Mouse (Mus musculus): Measurements from ENCODE around the gene Irak1bp1.

Irak1bp1 gene

DNA sequence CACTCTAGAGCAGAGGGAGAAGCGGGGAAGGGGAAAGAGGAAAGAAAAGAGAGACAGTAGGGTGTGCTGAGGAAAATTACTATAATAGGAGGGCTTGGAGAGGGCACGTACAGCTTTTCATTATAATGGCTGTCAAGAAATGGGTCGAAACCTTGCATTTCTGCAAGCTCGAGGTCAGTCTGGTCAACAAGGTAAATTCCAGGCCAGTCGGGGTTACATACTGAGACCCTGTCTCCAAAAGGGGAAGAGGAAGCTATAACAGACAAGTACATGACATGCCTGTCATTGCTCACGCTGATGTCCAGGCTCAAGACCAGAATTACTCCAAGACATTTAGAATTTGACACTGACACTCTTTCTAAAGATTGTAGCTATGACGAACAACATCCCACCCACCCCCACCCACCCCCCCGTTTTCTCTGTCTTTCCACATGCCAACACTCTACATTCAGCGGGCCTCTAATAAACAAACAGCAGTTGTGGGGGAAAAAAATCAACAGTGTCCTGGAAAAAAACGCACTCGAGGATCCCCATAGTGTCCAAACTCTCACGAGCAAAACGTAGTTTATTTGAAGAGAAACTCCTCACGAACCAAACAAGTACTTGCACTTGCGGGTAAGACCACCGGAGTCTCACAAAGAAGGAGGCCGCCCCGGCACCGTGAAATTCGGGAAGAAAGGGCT, at the start of gene Irak1bp1:
Irak1bp1 (plus strand) TSS at position 534 of the 683 bp plus-strand sequence.
- DNase-seq (ENCODE audit: low spot score): no peak

DNA sequence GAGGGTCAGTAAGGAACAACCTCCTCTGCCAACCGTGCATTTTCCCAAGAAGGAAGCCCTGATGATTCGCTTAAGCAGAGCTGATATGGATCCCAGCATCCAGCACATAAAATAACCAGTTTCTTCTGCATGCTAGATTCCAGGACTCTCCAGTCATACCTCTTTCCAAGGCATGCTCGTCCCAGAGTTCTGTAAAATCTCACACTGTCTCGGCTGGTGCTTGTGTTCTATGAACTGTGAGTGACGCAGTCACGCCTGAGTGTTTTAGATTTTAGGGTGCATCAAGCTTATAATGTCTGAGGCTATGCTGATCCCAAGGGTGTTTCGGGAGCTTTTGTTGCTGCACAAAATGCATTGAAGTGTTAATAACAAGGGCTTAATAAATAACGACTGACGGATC, 41.0 kb upstream of the Irak1bp1 start:
- DNase-seq (ENCODE audit: low spot score): no peak

DNA sequence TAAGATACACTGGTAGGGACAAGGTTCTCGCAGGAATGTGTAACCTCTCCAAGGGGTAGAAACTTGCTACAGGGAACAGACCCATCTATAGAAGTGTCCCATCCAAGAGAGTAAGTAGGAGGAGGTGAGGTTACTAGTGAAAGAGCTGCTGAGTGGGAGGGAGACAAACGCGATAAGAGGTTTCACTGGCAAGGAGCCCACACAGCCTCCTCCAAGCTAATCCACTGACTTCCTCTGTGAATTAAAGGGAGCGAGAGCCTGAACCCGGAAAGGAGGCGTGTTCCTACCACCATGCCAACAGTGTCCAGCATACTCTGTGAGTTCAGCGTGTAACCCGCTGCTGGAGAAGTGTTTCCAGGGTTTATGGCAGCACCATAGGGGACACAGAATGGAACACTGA, 29.0 kb upstream of the Irak1bp1 start:
- no peak for DNase-seq (ENCODE audit: low spot score)

DNA sequence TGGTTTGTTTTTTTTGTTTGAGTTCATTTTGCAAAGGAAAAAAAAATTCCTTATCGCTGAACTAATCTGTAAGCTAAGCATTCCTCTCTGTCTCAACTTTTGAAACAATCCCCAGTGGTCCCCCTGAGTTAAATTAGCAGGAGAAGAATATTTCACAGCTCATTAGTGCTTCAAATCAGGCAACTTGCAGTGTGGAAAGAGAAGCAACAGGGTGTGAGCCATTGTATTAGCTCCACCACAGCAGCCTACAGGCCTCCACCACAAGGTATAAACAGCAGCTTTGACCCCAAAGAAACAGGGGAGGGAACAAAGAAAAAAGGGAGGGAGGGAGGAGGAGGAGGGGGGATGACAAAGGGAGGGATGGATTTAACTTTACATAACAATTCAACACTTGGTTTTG, 22.2 kb upstream of the Irak1bp1 start:
- no peak for DNase-seq (ENCODE audit: low spot score)

DNA sequence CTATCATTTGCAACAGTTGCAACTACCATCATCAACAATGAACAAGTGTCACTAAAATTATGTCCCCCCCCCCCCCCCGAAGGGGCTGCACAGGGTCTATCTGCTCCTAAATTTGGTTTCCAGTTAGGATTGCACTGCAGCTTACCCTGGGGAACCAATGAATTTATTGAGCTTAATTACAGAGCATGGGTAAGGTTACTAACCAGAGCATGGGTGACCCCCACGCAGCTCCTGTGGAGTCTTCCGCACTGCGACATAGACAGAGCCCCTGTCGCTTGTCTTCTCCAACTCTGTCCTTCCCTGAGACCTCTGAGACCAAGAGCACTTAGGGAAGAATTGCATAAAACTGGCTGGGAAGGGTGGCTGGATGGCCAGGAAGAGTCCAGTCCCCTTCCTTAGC, 21.7 kb upstream of the Irak1bp1 start:
- DNase-seq (ENCODE audit: low spot score): no peak

DNA sequence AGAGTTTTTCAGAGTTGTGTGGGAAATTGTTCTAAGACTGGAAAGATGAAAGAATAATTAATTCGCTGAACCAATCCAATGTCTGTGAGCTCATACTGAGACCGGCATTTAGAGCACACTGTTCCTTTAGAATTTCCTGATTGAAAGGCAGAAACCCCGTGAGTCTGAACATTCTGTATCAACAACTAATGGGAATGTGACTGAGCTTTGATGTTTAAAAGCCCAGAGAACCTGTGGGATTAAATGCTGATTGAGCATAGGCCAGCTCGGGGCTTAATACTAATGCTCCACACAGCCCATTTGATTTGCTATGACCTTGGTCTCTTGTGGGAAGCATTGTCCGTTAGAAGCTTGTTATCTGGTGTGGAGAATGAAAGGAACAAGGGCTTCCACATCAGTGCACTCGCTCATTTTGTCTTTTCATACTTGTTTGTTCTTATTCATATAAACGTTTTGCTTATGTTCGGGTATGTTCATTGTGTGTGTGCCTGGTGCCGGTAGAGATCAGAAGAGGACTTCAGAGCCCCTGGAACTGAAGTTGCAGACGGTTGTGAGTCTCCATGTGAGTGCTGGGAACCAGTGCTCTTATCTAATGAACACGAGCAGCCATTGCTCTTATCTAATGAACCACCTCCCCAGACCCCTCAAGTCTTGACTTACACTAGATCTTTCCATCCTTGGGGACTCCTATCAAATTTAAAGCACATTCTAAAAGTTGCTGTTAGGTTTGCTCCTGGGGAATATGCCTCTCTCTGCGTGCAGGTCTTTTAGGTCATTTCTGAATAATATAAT, 17.0 kb upstream of the Irak1bp1 start:
- no peak for DNase-seq (ENCODE audit: low spot score)

DNA sequence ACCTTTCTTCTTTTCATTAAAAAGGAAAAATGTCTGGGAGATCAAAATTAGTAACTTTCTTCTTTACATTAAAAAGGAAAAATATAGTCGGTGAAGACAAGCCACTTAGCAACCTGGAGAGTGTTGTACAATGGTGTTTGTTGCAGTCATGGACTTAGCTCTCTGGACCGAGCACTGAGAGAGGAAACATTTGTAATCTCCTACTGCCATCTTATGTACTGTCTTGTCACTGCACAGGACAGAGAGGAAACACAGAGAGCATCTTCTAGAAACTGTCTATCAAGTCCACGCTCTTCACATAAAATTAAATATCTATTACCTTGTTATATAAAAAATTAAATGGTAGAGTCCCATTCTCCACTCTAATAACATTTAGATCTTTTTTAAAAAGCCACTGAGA, 14.8 kb upstream of the Irak1bp1 start:
- DNase-seq (ENCODE audit: low spot score): no peak

DNA sequence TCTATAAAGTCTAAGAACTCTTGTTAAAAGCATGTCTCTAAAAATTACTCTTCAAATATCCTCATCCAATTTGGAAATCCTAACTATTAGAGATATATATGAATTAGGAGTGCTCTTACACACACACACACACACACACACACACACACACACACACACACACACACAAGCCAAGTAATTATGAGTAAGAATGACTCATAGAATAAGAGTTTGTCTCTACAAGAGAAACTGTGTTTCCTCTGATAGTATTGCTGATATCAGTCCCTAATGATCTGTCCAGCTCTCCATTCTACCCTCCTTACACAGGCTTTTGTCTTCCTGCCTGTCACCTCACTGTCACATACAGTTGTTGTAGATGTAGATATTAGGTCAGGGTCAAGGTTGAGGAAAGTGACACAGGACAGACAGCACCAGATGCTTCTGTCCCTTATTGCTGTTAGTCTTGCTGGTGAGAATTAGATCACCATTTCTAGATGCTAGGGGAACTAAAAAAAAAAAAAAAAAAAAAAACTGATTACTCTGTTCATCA, 14.0 kb upstream of the Irak1bp1 start:
- no peak for DNase-seq (ENCODE audit: low spot score)

DNA sequence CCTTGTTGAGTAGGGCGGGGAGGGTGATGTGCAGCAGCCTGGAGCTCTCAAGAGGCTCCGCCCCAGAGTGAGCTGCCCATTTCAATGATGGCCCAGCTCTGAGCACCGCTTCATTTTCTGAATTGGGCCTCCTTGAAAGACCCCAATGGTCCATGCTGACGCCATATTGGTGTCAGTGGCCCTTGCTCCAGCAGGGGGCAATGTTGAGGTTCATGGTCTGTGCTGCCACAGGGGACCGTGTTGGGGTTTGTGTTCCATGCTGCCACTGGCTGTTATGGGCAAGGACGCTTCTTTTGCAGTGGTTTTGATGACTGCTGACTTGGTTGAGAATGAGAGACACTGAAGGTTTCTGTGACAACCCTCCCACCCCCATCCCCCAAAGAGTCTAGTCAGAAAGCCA, 2.9 kb upstream of the Irak1bp1 start:
- no peak for DNase-seq (ENCODE audit: low spot score)

DNA sequence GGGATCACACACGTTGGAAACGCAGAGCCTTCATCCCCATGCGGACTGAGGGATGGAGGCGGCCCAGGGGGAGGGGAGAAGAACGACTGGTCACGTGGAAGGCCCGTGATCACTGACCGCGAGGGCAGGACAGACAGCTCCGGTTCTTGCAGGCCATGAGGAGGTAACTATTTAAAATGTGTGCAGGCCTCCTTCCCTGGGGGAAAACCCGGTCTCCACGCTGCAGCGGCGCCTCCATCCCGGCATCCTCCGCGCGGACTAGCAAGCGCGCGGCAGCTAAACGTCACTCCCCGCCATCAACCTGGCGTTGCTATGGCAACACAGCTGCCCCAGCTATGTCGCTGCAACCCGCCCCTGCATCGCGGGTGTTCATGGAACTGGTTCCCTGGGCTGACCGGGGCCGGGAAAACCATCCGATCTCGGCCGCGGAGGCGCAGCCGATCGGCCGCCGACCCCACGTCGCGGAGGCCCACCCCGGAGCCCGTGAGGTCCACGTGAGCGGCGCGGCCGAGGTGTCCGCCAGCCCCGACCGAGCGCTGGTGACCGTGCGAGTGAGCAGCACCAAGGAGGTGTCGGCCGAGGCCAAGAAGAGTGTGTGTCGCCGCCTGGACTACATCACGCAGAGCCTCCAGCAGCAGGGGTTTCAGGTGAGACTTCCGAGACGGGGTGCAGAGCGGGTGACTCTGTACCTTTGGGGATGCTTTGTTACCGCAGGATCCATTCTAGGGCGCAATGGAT, 522 bp downstream of the Irak1bp1 start:
- DNase-seq (ENCODE audit: low spot score): peak; percentile 42

DNA sequence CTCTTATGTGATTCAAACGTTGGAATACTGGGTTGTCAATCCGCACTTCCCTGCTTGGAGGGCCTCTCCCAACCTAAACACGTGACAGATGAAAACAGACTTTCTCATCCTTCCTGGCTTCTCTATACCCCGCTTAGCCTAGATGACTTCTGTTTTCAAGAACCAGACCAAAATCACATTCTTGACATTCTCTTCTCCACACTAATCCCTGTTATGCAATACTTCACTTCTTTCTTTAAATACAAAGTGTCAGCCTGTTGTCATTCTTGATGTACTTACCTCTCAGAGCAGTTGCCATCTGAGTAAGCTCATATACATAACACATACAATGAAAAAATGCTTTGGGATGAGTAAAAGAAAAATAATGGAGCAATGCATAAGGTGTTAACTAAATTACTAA, 2.6 kb downstream of the Irak1bp1 start:
- DNase-seq (ENCODE audit: low spot score): no peak

DNA sequence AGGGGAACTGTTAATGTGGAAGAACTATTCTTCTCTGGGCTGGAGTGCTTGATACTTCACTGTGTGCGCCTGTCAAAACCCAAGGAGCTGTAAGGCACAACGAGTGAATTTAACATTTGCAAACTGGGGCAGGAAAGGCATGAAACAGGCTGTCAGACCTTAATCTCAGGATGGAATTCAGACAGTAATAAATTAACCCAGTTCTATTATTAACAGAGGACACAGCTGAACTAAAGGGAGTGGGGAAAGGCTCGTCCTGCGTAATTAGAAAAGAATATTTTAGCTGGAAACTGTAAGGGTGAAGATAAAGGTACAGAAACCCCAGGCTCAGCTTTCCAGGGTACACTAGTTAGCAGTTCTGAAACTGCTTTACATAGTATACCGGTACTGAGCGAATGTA, 6.6 kb downstream of the Irak1bp1 start:
- DNase-seq (ENCODE audit: low spot score): no peak

DNA sequence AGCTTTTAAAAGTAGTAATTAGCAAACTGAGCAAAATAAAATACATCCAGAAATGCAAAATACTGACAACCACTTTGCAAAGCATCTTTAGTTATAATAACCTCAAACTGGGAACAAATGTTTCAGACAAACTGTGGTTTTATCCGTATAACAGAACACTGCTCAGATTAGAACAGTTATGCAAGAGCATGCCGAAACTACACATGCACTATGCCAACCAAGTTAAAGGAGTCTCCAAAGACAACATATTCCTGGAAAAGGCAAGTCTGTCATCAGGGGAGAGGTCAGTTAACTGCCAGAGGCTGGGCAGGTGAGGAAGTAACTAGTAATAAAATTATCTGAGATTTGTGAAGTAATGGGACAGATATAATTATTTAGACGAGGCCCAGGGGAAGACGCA, 13.3 kb downstream of the Irak1bp1 start:
- DNase-seq (ENCODE audit: low spot score): no peak

DNA sequence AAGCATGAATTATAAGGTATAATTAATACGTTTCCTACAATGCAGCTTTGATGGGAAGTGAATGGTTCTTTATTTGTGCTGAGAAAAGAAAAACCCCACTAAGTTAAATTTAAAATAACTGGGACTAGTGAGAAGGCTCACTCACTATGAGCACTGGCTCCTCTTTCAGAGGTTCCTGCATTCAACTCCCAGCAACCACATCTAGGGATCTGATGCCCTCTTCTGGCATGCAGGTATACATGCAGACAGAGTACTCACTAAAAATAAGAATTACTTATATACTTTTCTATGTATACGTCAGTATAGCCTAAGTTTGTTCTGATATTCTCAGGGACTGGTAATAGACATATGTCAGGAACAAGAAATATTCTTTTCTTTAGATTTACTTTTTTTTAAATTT, 24.7 kb downstream of the Irak1bp1 start:
- no peak for DNase-seq (ENCODE audit: low spot score)

DNA sequence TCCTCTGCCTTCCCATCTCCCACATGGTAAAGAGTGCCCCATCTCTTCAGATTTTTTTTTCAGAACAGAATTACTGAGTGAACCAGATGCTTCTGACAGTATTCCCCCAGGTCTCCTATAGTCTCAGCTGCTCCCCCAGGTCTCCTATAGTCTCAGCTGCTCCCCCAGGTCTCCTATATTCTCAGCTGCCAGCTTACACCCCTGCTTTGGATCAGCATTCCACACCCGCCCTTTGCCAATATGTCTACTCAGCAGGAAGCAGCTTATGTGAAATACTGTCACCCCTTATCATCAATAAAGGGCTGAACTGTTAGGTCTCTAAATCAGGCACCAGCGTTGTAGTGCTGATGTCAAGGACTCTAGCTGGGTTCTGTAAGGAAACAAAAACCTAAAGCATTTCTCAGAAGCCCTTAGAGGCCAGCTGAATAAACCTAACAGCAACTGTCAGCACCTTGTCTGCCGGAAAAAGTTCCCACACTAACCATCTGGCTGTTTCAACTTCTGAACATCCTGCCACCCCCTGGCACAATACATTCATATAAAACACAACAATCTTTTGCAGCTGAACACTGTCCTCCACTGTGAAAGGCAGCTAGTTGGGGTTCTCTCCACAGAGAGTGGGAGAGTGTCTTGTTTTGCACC, 25.8 kb downstream of the Irak1bp1 start:
- DNase-seq (ENCODE audit: low spot score): no peak

DNA sequence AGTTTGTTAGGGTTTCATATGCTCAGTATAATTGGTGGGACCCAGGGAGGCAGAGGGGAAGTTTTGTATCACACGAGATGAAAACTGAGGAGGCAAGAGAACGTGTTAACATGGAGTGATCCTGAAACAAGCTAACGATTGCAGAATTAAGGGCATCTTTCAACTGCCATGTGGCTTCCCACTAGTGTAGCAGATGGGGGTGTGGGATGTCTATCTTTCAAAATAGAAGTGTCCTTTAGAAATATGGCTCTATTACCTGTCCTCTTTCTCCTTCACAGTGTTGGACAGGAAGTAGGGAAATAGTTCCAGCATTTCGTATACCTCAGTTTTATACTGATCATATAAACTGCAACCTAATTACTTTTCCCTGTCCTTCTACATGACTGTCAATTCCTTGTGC, 26.9 kb downstream of the Irak1bp1 start:
- DNase-seq (ENCODE audit: low spot score): no peak

DNA sequence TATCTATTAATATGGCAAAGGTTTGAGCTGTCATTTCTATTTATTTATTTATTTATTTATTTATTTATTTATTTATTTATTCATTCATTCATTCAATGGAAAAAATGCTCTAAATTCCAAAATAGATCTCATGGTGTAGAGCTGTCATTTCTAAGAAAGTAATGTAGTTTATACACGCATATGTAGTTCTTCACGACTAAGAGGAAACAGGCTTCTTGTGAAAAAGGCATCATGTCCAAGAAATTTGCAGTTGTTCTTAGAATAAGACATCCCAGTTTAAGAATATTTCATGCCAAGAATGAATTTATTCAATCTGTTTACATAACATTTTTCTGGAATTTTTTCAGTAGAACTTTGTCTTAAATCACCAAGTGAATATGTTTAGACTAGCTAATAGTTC, 31.5 kb downstream of the Irak1bp1 start:
- no peak for DNase-seq (ENCODE audit: low spot score)

DNA sequence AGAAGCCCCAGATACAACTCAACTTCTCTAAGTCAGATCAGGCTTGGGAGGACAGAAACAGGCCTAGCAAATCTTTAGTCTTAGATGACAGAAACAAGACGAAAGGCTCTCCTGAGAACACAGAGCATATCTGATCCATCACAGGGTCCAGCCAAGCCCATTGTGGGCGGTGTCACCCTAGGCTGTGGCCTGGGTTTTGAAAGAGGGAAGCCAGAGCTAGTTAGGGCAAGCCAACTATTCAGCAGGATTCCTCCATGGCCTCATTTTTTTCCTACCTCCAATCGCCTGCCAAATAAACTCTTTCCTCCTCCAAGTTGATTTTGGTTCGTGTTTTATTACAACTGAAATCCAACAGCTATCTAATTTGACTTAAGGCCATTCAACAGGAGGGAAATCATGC, 32.0 kb downstream of the Irak1bp1 start:
- DNase-seq (ENCODE audit: low spot score): no peak

DNA sequence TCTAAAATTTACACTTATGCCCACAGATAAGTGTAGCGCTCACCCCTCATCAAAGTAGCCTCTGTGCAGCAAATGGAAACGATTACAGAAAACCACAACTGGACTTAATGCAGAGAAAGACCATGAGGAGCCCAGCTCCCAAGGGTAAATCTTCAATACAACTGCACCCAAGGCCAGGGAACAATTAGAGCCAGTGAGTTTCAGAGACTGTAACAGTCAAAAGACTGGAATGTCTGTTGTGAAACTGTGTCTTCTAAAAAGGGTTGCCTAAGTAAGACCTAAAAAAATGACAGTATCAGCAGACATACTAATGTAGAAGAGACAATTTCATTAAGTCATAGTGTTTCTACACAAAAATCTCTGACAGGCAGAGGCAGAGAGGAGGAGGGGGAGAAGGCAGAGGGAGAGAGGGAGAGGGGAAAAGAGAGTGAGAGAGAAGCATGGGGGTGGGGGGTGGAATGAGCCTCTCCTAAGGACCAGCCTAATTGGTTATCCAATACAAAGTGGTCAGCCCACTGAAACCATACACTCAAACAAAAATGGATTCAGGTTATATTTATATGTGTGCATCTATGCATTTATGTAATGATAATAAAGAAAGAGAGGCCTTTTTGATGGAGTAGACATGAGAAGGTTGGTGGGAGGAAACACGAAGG, 32.6 kb downstream of the Irak1bp1 start:
- no peak for DNase-seq (ENCODE audit: low spot score)

DNA sequence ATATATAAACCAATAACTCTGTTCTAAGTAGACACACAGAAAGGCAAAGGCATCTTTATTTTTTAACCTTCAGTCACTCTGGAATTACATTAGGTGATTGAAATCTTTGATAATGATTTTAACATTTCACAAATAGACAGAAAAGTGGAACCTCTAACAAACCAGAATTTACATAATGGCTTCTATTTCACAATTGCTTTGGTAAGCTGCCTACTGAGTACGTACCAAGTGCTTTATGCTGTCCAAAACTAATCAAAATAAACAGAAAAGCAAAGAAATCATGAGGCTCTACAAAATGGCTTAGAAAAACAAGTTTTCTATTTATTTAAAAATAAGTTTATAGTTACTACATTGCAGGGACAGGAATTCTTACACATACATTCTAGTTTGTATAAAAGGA, 36.8 kb downstream of the Irak1bp1 start:
- DNase-seq (ENCODE audit: low spot score): no peak

DNA sequence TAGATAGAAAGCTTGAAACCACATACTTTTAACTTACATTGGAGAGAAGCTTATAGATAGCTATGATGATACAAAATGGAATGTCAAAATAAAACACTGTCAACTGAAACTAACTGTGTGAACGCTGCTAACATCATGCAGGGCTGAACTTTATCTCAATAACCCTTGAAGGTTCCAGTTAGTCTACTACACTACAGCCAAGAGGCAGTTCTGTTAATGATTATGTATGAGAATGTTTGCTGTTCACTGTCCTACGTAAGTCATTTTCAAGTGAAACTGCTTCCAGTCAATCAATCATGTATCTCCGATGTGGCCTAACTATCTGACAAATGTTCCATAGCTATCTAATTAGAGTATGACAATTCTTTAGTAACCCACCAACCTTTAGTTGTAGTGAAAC, 38.4 kb downstream of the Irak1bp1 start:
- no peak for DNase-seq (ENCODE audit: low spot score)

DNA sequence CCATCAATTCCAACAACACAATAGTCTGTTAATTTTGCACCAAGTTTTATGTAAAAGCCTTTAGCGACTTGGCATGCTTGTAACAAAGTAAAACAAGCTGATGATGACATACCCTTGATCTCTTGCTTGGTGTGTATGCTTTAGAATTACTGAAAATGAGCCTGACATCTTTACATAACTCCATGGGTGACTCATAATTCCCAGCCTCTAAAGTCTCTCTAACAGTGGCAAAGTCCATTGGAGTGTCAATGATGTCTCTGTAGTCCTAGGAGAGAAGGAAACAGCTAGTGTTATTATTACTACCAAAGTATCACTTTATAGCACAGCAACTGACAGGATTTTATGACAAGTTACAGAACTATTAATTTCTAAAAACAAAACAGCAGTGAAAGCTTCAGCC, 47.7 kb downstream of the Irak1bp1 start:
- no peak for DNase-seq (ENCODE audit: low spot score)

Measured in urinary bladder, postnatal 10 days (tissue).